Mouse (Mus musculus) liver, adult 2 months (tissue): ENCODE results near the gene Taf6l.

Experiments used
- CTCF ChIP-seq: fragments of 200-500 bp; IDR thresholded peaks from 2 replicates; pipeline ENCODE4 v1.5.1; 2011; ENCODE audit warnings: low read depth, low read length, control low read depth
- POLR2A ChIP-seq: fragments of 200-500 bp; IDR thresholded peaks from 2 replicates; pipeline ENCODE4 v1.6.1; 2011; ENCODE audit warnings: low read length, control low read depth; ENCODE audit not compliant: insufficient read depth; ENCODE audit errors: extremely low read depth

GRCm38 (mm10) chr19:8739646-8740045 is 46.6 kb downstream of the Taf6l start:
- TF ChIP-seq CTCF (no peak), POLR2A (no peak)
